Mouse (Mus musculus) urinary bladder, postnatal 10 days (tissue): ENCODE measurements at regions not wholly inside any gene's neighbourhood (a gene's known extent, or its start where the extent isn't known, plus 50 kb on each side); places are given as distances from the start of the nearest gene placed in this dataset.
"Not testable (repeated sequence)": the region's sequence is repeated elsewhere in the genome, so short reads cannot be mapped to it uniquely, and the experiment has no call there.

Experiments
- DNase-seq: peaks from one replicate; pipeline ENCODE4 v3.0.0; 2022; ENCODE audit warnings: low spot score

DNA sequence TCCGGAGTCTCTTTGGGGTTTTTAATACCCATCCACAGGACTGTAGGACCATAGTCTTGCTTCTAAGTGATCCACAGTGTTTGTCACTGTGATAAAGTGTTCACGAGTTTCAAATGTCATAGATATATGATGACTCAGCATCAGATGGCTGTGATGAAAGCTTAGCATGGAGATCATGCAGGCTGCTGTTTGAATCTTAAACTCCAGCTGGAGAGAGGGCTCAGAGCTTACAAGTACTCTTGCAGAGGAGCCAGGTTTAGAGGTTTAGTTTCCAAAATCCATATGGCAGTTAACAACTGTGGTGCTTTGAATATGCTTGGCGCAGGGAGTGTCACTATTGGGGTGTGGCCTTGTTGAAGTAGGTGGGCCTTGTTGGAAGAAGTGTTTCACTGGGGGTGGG lies 280.9 kb upstream of the Ubash3b start:
- no peak for DNase-seq

- DNase-seq = no peak
Observed at GRCm38 (mm10) chr9:41439979-41440378, 278.5 kb upstream of the Ubash3b start.

DNA sequence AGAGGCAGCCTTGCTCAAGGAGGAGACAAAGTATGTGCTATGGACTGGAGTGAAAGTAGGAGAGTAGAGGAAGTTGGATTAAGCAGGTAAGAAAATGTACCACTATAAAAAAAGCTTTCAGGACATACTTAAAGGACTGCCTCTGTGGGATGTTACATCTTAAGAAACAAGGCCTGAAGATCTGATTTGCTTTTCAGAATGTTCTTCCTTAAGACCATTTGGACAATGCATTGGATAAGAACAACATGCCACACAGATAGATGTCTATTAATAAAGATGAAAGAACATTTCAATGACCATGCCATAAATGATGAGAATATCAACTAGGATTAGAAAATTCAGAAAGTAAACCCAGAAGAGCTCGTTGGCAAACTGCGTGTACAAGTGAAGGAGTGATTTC lies 276.6 kb upstream of the Ubash3b start:
- no peak for DNase-seq

GRCm38 (mm10) chr9:41430391-41431343 lies 269.2 kb upstream of the Ubash3b start:
- no peak for DNase-seq

DNA sequence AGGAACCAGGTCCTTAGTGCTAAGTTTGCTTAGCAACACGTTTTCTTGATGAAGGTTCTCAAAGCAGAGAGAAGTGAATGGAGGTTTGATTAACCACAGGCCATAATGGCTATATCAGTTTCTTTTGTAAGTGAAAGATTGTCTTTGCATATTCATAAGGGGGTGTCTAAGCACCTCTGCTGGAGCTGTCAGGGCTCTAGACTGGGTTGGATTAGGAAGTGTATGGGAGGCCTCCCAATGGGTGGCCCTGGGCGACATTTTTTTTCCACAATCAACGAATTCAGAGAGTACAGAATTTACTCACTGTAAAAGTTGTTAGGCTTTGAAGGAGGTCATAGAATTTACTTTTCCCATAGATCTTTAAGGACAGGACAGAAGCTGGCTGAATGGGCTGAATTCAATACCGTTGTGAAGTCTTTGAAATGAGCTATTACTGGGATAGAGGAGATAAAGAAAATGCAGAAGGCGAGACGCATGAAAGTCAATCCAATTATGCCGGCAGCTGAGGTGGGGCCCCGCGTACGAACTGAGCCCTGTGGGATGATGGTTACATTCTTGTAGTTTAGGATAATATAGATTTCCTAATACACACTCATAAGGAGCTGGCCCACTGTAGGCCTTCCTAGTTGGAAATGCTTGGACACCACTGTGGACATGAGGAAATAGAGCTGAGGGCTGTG lies 268.4 kb upstream of the Ubash3b start:
- DNase-seq = no peak

DNA sequence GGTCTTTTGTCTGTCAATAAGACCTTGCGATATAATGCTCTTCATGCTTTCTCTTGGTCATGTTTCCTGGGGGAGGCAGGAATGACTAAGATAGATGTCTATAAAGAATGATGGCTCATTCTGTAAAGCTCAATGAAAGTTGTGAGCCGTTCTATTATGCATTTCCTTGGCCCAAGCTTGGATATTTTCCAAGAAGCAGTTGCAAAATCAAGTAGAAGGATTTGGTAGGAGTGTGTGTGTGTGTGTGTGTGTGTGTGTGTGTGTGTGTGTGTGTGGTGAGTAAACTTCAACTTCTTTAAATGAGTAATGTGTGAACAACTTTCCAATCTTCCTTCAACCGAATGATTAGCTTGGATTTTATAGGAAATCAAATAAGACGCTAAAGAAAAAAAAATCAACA lies 267.7 kb upstream of the Ubash3b start:
- no peak for DNase-seq

- no peak for DNase-seq
Observed at GRCm38 (mm10) chr9:41426698-41427097, 265.2 kb upstream of the Ubash3b start.

DNA sequence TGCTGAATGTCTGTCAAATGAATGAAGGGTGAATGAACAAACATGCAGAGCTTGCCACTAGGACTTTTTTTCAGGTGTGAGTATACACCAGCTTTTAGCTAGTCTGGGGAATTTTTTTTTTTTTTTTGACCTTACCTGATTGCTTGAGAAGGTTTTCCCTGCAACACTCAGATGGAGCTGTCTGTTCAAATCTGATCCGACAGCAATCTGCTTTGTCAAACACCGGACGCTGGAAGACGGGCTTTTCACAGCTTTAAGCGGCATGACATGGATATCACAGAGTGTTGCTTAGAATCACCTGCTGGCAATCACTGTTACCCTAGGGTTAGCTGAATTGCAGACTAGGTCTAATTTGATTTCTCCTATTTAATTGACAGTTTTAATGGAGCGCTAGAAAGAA lies 263.7 kb upstream of the Ubash3b start:
- no peak for DNase-seq

GRCm38 (mm10) chr9:41413791-41414190 lies 252.3 kb upstream of the Ubash3b start:
- DNase-seq = no peak

- not testable (repeated sequence) for DNase-seq
Observed at GRCm38 (mm10) chr9:41413091-41413490, 251.6 kb upstream of the Ubash3b start.

- DNase-seq = no peak
Observed at GRCm38 (mm10) chr9:41412174-41412757, 250.8 kb upstream of the Ubash3b start.

- DNase-seq = no peak
Observed at GRCm38 (mm10) chr9:41408301-41408700, 246.8 kb upstream of the Ubash3b start.

- DNase-seq = no peak
Observed at GRCm38 (mm10) chr9:41407078-41407477, 245.6 kb upstream of the Ubash3b start.

DNA sequence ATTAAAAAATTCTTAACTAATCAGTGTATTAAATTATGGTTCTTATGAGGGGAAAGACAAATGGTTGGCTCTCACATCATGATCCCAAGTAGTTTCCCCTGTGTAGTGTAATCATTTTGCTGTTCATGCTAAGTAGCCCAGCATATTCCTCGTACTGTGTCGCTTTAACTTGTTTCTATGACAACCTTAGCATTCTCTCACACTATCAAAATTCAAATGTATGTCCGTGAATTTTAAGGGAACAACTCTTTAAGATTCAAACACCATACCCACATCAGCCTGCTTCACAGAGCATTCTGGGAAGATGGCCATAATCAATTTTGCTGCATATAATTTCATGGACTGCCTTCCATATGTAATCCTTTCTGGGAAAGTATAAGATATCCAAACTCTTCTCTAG lies 241.4 kb upstream of the Ubash3b start:
- no peak for DNase-seq

DNA sequence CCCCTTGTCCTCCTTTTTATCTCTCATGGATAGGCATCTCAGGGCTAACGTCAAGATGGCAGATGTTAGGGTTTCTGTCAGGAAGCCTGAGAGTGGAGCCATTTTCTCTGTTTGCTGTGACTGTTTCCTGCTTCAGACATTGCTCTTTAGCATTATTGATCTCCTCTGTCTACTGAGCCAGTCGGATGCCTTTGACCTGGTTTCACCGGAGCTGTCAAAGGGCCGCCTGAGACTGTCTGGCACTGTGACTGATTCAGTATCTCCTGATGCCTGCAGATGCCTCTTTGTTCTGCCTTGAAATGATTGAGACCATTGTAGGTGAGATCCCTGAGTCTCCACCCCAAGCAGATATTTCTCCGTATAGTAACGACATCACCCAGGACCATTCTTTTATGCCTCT lies 239.5 kb upstream of the Ubash3b start:
- DNase-seq = no peak

DNA sequence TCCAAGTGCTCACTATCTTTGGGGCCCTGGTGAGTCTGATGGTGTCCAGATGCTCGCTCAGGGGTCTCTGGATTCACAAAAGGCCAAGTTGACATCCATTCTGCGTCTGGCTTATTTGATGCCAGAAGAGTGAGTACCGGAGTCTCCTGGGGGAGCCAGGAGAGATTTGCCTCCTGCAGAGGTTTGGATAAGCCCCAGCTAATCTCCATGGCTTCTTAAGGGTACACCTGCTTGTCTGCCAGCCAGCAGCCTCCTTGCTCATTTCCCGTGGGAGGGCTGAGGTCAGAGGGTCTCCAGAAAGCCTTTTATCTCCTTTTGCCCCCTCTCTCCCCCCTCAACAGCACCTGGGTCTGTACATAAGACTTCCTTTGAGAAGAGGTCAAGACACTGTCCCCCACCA lies 234.0 kb upstream of the Ubash3b start:
- DNase-seq = no peak

DNA sequence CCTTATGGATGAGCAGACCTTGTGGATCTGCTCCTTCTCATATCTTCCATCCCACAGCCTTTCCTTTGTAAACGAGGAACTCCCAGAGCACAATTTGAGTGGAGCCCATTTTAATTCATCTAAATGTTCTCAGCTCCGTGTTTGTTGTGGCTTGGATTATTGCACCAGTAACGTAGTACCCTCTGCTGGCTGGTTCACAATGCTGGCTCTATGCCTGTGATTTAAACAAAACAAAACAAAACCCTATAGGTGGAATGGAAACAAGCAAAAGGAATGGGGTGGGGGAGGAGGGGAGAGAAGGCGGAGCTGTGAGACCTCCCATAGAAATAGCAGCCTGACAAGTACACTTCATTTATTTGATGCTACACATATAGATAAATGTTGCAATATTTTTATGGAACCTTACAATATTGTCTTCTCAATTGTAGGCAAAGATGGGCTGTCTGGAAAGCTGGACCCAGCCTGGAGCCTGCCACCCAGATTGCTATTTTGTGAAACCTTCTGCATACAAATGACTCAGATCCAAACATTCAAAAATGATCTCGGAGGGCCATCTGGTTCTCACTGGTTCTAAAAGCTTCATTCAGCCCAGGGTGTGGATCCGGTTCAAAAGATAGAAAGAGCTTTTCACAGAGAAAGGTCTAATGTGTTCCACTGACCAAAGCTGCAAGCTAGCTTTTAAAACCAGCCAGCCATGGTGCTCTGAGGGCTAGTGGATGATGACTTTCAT lies 230.3 kb upstream of the Ubash3b start:
- DNase-seq = no peak

DNA sequence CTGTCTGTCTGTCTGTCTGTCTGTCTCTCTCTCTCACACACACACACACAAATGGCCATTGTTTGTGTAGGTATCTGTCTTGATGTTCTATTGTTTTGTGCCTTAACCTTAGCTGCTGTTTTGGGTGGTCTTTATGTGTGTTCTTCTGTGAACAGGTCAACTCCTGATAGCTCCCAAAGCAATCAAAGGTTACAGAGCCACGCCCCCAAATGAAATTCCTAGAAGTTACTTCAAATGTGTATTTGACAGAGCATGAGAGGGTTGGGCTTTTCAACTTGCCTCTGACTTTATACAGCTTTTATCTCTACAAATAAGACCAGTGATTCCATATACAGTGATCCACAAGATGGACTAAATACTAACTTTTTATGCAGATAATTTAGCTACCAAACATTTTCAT lies 217.8 kb upstream of the Ubash3b start:
- DNase-seq = no peak

- DNase-seq = no peak
Observed at GRCm38 (mm10) chr9:41378627-41379231, 217.2 kb upstream of the Ubash3b start.

DNA sequence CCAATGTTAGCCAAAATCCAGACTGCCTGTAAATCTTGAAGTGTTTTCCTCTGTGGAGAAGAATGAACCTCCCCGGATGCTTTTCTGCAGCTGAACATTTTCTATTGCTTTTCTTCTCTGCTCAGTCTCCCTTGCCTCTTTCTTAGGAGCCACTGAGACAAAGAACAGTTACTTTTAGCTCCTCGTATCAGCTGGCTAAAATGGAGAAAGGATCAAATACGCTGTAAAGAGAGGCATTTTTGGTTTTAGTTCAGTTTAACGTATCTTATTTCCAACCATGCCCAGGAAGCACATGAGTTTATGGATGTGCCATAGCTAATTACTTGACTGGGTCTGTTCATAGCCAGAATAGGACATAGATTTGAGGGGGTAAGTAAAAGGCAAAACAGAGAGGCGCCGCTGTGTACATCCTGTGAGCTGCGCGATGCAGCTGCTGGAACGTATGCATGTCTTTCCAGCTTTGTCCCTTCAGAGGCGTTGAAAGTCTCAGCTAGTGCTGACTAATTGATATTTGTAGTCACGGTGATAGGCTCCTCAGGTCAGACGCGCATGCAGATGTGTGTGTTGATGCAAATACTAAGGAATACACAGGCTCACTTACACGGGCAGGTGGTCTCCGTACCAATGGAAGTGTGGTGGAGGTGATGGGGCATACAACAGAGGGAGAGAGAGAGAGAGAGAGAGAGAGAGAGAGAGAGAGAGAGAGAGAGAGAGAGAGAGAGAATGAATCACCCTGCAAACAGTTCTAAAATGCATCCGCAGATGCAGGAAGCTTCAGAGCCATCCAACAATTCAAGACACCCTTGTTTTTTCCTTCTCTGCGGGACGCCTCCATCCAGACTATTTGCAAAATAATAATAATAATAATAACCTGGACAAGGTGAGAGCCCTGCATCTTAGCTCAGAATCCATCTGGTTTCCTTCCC lies 216.5 kb upstream of the Ubash3b start:
- DNase-seq = no peak
